Mouse (Mus musculus): ENCODE results near the gene Scarf2. TPM values are rescaled to one million over a fixed set of nuclear protein-coding genes. Genes with fewer than 3 reads are reported as not detected.

The Scarf2 gene
- 0.62 TPM in 2 replicates for total RNA-seq (2012; rRNA removed)
- polyA plus RNA-seq (2012; ENCODE audit: insufficient read depth in 1 of 2, insufficient read length in 2 of 2, low read depth in 1 of 2, low replicate concordance in 2 of 2, missing spikeins in 1 of 2) = 1 to 10 TPM in 1 of 2 experiments, not detected in 1; 1.2 TPM

- Histone ChIP-seq H3K27ac (ENCODE audit: control insufficient read depth, low read depth, low read length) (no peak within 1 kb of the TSS), H3K4me3 (ENCODE audit: control insufficient read depth in 1 of 2, insufficient read depth in 1 of 2, low read depth in 2 of 2, low read length in 2 of 2) (no peak within 1 kb of the TSS), H3K36me3 (ENCODE audit: control insufficient read depth in 1 of 2, insufficient read depth in 2 of 2, low read length in 2 of 2) (no peaks in the 10 kb centered on the region), H3K4me1 (ENCODE audit: control insufficient read depth in 1 of 2, insufficient read depth in 2 of 2, low read length in 2 of 2) (no peaks in the 10 kb centered on the region), H3K9me3 (replicated peaks; ENCODE audit: insufficient read depth, low read length) (no peaks in the 10 kb centered on the region), H3K27me3 (ENCODE audit: control insufficient read depth in 1 of 2, insufficient read depth in 2 of 2, low read length in 2 of 2) (no peaks in the 10 kb centered on the region), H3K79me2 (ENCODE audit: control insufficient read depth, insufficient read depth, low read length, poor library complexity) (no peaks in the 10 kb centered on the region), H3K9ac (ENCODE audit: control insufficient read depth, low read depth, low read length, poor library complexity, severe bottlenecking) (no peak within 1 kb of the TSS)
- no peak for DNase-seq (ENCODE audit: low read depth, low spot score)
- no peak for TF ChIP-seq USF2 (IDR thresholded peaks at IDR 0.05; ENCODE audit: borderline replicate concordance in 1 of 2, insufficient read depth in 1 of 2, low read depth in 1 of 2, low read length in 2 of 2)
- no peak for TF ChIP-seq EP300 (IDR thresholded peaks at IDR 0.05; ENCODE audit: low read depth in 1 of 2, low read length in 2 of 2)
- TF ChIP-seq MAX (IDR thresholded peaks at IDR 0.05; ENCODE audit: low read length) = no peak
Observed at GRCm38 (mm10) chr16:17796971-17797811, at the start of gene Scarf2. Gene Scarf2, plus strand, starts transcription at chr16:17797282.

GRCm38 (mm10) chr16:17753001-17753400 is 44.1 kb upstream of the Scarf2 start:
- H3K9me3 ChIP-seq (replicated peaks; ENCODE audit: insufficient read depth, low read length) = no peaks in the 10 kb centered on the region
- no peaks in the 10 kb centered on the region for H3K27me3 ChIP-seq (ENCODE audit: control insufficient read depth in 1 of 2, insufficient read depth in 2 of 2, low read length in 2 of 2)
- H3K4me3 ChIP-seq (ENCODE audit: control insufficient read depth in 1 of 2, insufficient read depth in 1 of 2, low read depth in 2 of 2, low read length in 2 of 2) = no peak overlapping the region
- H3K9ac ChIP-seq (ENCODE audit: control insufficient read depth, low read depth, low read length, poor library complexity, severe bottlenecking) = no peak overlapping the region
- peaks cover 0 to 5% of the 10 kb centered on the region in 2 experiments; a peak in 2 of 4 replicates for H3K36me3 ChIP-seq (ENCODE audit: control insufficient read depth in 1 of 2, insufficient read depth in 2 of 2, low read length in 2 of 2)
- DNase-seq (ENCODE audit: low read depth, low spot score) = peak; percentile 48
- H3K27ac ChIP-seq (ENCODE audit: control insufficient read depth, low read depth, low read length) = no peak overlapping the region
- no peak for TF ChIP-seq SIN3A (IDR thresholded peaks at IDR 0.05; ENCODE audit: low read length)
- TF ChIP-seq ETS1 (IDR thresholded peaks at IDR 0.05; ENCODE audit: low read depth, low read length) = 0 out of 2 replicates have a peak, but pooled peaks have one; percentile 36
- H3K4me1 ChIP-seq (ENCODE audit: control insufficient read depth in 1 of 2, insufficient read depth in 2 of 2, low read length in 2 of 2) = no peaks in the 10 kb centered on the region; a peak in 1 of 4 replicates
- no peaks in the 10 kb centered on the region for H3K79me2 ChIP-seq (ENCODE audit: control insufficient read depth, insufficient read depth, low read length, poor library complexity)

GRCm38 (mm10) chr16:17753686-17754085 is 43.4 kb upstream of the Scarf2 start:
- Histone ChIP-seq H3K4me1 (ENCODE audit: control insufficient read depth in 1 of 2, insufficient read depth in 2 of 2, low read length in 2 of 2) (peaks cover 0 to 3% of the 10 kb centered on the region in 2 experiments; a peak in 2 of 4 replicates), H3K9ac (ENCODE audit: control insufficient read depth, low read depth, low read length, poor library complexity, severe bottlenecking) (no peak overlapping the region), H3K27ac (ENCODE audit: control insufficient read depth, low read depth, low read length) (no peak overlapping the region), H3K27me3 (ENCODE audit: control insufficient read depth in 1 of 2, insufficient read depth in 2 of 2, low read length in 2 of 2) (no peaks in the 10 kb centered on the region), H3K36me3 (ENCODE audit: control insufficient read depth in 1 of 2, insufficient read depth in 2 of 2, low read length in 2 of 2) (peaks cover 0 to 8% of the 10 kb centered on the region in 2 experiments; a peak in 2 of 4 replicates), H3K4me3 (ENCODE audit: control insufficient read depth in 1 of 2, insufficient read depth in 1 of 2, low read depth in 2 of 2, low read length in 2 of 2) (no peak overlapping the region), H3K79me2 (ENCODE audit: control insufficient read depth, insufficient read depth, low read length, poor library complexity) (no peaks in the 10 kb centered on the region), H3K9me3 (replicated peaks; ENCODE audit: insufficient read depth, low read length) (no peaks in the 10 kb centered on the region)
- no peak for TF ChIP-seq ZNF384 (IDR thresholded peaks at IDR 0.05; ENCODE audit: low read depth, low read length)
- TF ChIP-seq POLR2AphosphoS5 (IDR thresholded peaks at IDR 0.05; ENCODE audit: borderline replicate concordance, low read depth, low read length) = no peak
- TF ChIP-seq KAT2A (conservative IDR thresholded peaks at IDR 0.05; ENCODE audit: low read depth, low read length) = no peak
- TF ChIP-seq MAX (IDR thresholded peaks at IDR 0.05; ENCODE audit: low read length) = no peak
- no peak for TF ChIP-seq MAFK (IDR thresholded peaks at IDR 0.05; ENCODE audit: borderline replicate concordance, low read depth, low read length)
- TF ChIP-seq MYB (IDR thresholded peaks at IDR 0.05; ENCODE audit: low read depth, low read length) = no peak
- no peak for TF ChIP-seq JUND (IDR thresholded peaks at IDR 0.05; ENCODE audit: low read depth, low read length)
- no peak for TF ChIP-seq CHD1 (IDR thresholded peaks at IDR 0.05; ENCODE audit: low read depth, low read length)
- no peak for DNase-seq (ENCODE audit: low read depth, low spot score)
